Mouse (Mus musculus): ENCODE measurements around the gene Zfp146.
"Not testable (repeated sequence)": the region's sequence is repeated elsewhere in the genome, so short reads cannot be mapped to it uniquely, and the experiment has no call there.

- TF ChIP-seq CTCF, EP300 (IDR thresholded peaks at IDR 0.05; ENCODE audit: low read depth): not testable (repeated sequence)
Measured at GRCm38 (mm10) chr7:30200661-30201060, 31.1 kb upstream of the Zfp146 start.
